Mouse (Mus musculus) limb, embryonic 12.5 days (tissue): ENCODE measurements at regions not wholly inside any gene's neighbourhood (a gene's known extent, or its start where the extent isn't known, plus 50 kb on each side); places are given as distances from the start of the nearest gene placed in this dataset.
"Not testable (repeated sequence)": the region's sequence is repeated elsewhere in the genome, so short reads cannot be mapped to it uniquely, and the experiment has no call there.

ENCODE experiments used
- ATAC-seq: fragments of 200-750 bp; cut with Nextera tagmentation; 2 replicates; pipeline ENCODE4 v1.8.0; 2017; ENCODE audit warnings: low read depth, moderate TSS enrichment; ENCODE audit not compliant: insufficient number of reproducible peaks, insufficient read depth, low FRiP score, low TSS enrichment
- H3K27ac ChIP-seq: fragments of 300-500 bp; sonication (generic); 2 replicates; pipeline ENCODE4 v1.5.1; 2016; ENCODE audit warnings: mild to moderate bottlenecking, moderate library complexity
- H3K27me3 ChIP-seq: fragments of 300-500 bp; sonication (generic); 2 replicates; pipeline ENCODE4 v1.6.1; 2016; ENCODE audit warnings: mild to moderate bottlenecking, moderate library complexity
- H3K36me3 ChIP-seq: fragments of 300-500 bp; sonication (generic); 2 replicates; pipeline ENCODE4 v1.6.1; 2016; ENCODE audit warnings: mild to moderate bottlenecking, moderate library complexity
- H3K4me1 ChIP-seq: fragments of 300-500 bp; sonication (generic); replicated peaks from 2 replicates; pipeline ENCODE4 v1.6.1; 2016
- H3K4me2 ChIP-seq: fragments of 300-500 bp; sonication (generic); 2 replicates; pipeline ENCODE4 v1.6.1; 2016; ENCODE audit warnings: mild to moderate bottlenecking, moderate library complexity
- H3K4me3 ChIP-seq: fragments of 300-500 bp; sonication (generic); replicated peaks from 2 replicates; pipeline ENCODE4 v1.5.1; 2016; ENCODE audit warnings: mild to moderate bottlenecking
- H3K9ac ChIP-seq: fragments of 300-500 bp; sonication (generic); replicated peaks from 2 replicates; pipeline ENCODE4 v1.6.1; 2016; ENCODE audit warnings: mild to moderate bottlenecking, moderate library complexity
- H3K9me3 ChIP-seq: fragments of 300-500 bp; sonication (generic); 2 replicates; pipeline ENCODE4 v1.6.1; 2016; ENCODE audit warnings: mild to moderate bottlenecking, moderate library complexity
- WGBS: fragments of 180-500 bp; shearing (Covaris S2); methylation state at CpG from one replicate; pipeline ENCODE4 v1.1.7; 2016; 5-methylcytosine and 5-hydroxymethylcytosine counted together

- WGBS: 90% methylated on average over 3 of the region's 3 CpGs
- H3K27ac ChIP-seq: no peak overlapping the region
- H3K9ac ChIP-seq: no peak overlapping the region
- H3K36me3 ChIP-seq: no peaks in the 10 kb centered on the region
- no peak overlapping the region for H3K4me2 ChIP-seq
- no peak for ATAC-seq
- H3K9me3 ChIP-seq: no peaks in the 10 kb centered on the region
- no peaks in the 10 kb centered on the region for H3K4me1 ChIP-seq
- no peak overlapping the region for H3K4me3 ChIP-seq
- H3K27me3 ChIP-seq: no peaks in the 10 kb centered on the region
Measured at GRCm38 (mm10) chr2:116347827-116348529, 282.3 kb upstream of the Meis2 start.

- H3K27ac ChIP-seq: no peak overlapping the region
- H3K36me3 ChIP-seq: no peaks in the 10 kb centered on the region
- no peak overlapping the region for H3K4me3 ChIP-seq
- ATAC-seq: no peak
- WGBS: 85% methylated on average over 3 of the region's 3 CpGs
- no peaks in the 10 kb centered on the region for H3K27me3 ChIP-seq
- H3K4me2 ChIP-seq: no peak overlapping the region
- no peak overlapping the region for H3K9ac ChIP-seq
- H3K9me3 ChIP-seq: no peaks in the 10 kb centered on the region
- no peaks in the 10 kb centered on the region for H3K4me1 ChIP-seq
Measured at GRCm38 (mm10) chr2:116331801-116332200, 266.2 kb upstream of the Meis2 start.

GRCm38 (mm10) chr2:116322039-116322770, 256.6 kb upstream of the Meis2 start:
- H3K9ac ChIP-seq: no peak overlapping the region
- no peaks in the 10 kb centered on the region for H3K36me3 ChIP-seq
- H3K4me1 ChIP-seq: no peaks in the 10 kb centered on the region
- 89% methylated on average over 14 of the region's 14 CpGs for WGBS
- no peaks in the 10 kb centered on the region for H3K9me3 ChIP-seq
- no peak overlapping the region for H3K27ac ChIP-seq
- H3K27me3 ChIP-seq: no peaks in the 10 kb centered on the region
- H3K4me3 ChIP-seq: no peak overlapping the region
- no peak for ATAC-seq
- no peak overlapping the region for H3K4me2 ChIP-seq

- H3K4me2 ChIP-seq: no peak overlapping the region
- no peaks in the 10 kb centered on the region for H3K4me1 ChIP-seq
- ATAC-seq: no peak
- no peak overlapping the region for H3K9ac ChIP-seq
- H3K4me3 ChIP-seq: no peak overlapping the region
- no peaks in the 10 kb centered on the region for H3K27me3 ChIP-seq
- WGBS: 67% methylated on average over 1 of the region's 1 CpGs
- no peaks in the 10 kb centered on the region for H3K9me3 ChIP-seq
- H3K36me3 ChIP-seq: no peaks in the 10 kb centered on the region
- no peak overlapping the region for H3K27ac ChIP-seq
Measured at GRCm38 (mm10) chr2:116299551-116299950, 233.9 kb upstream of the Meis2 start.

GRCm38 (mm10) chr2:116289886-116290285, 224.2 kb upstream of the Meis2 start:
- Histone ChIP-seq H3K4me1 (no peaks in the 10 kb centered on the region), H3K4me3 (no peak overlapping the region), H3K27ac (no peak overlapping the region), H3K27me3 (no peaks in the 10 kb centered on the region), H3K9ac (no peak overlapping the region), H3K4me2 (no peak overlapping the region), H3K36me3 (no peaks in the 10 kb centered on the region), H3K9me3 (no peaks in the 10 kb centered on the region)
- 82% methylated on average over 7 of the region's 7 CpGs for WGBS
- ATAC-seq: no peak

- H3K27ac ChIP-seq, H3K4me1 ChIP-seq, H3K27me3 ChIP-seq, H3K4me3 ChIP-seq, H3K9ac ChIP-seq, H3K9me3 ChIP-seq, H3K4me2 ChIP-seq, ATAC-seq, H3K36me3 ChIP-seq: not testable (repeated sequence)
- 71% methylated on average over 3 of the region's 3 CpGs for WGBS
Measured at GRCm38 (mm10) chr2:116243191-116243590, 177.6 kb upstream of the Meis2 start.

- no peak for ATAC-seq
- no peaks in the 10 kb centered on the region; the same call in 1 of the 2 replicates for H3K27me3 ChIP-seq
- no peak overlapping the region for H3K9ac ChIP-seq
- no peak overlapping the region for H3K27ac ChIP-seq
- no peaks in the 10 kb centered on the region for H3K36me3 ChIP-seq
- no peaks in the 10 kb centered on the region for H3K9me3 ChIP-seq
- H3K4me1 ChIP-seq: no peaks in the 10 kb centered on the region
- no peak overlapping the region for H3K4me3 ChIP-seq
- H3K4me2 ChIP-seq: no peak overlapping the region
Measured at GRCm38 (mm10) chr2:116236731-116237130, 171.1 kb upstream of the Meis2 start.

GRCm38 (mm10) chr2:116232793-116233192, 167.2 kb upstream of the Meis2 start:
- Histone ChIP-seq H3K27ac (no peak overlapping the region), H3K36me3 (no peaks in the 10 kb centered on the region), H3K9me3 (no peaks in the 10 kb centered on the region), H3K4me1 (no peaks in the 10 kb centered on the region), H3K27me3 (no peaks in the 10 kb centered on the region; the same call in 1 of the 2 replicates), H3K4me2 (no peak overlapping the region), H3K4me3 (no peak overlapping the region), H3K9ac (no peak overlapping the region)
- no peak for ATAC-seq
- WGBS: 54% methylated on average over 1 of the region's 1 CpGs

- H3K27me3 ChIP-seq: no peaks in the 10 kb centered on the region
- H3K4me3 ChIP-seq: no peak overlapping the region
- WGBS: 71% methylated on average over 7 of the region's 7 CpGs
- H3K36me3 ChIP-seq: no peaks in the 10 kb centered on the region
- H3K9me3 ChIP-seq: no peaks in the 10 kb centered on the region
- H3K27ac ChIP-seq: no peak overlapping the region
- H3K9ac ChIP-seq: no peak overlapping the region
- no peaks in the 10 kb centered on the region for H3K4me1 ChIP-seq
- no peak for ATAC-seq
- no peak overlapping the region for H3K4me2 ChIP-seq
Measured at GRCm38 (mm10) chr2:116216418-116216817, 150.8 kb upstream of the Meis2 start.

GRCm38 (mm10) chr2:116201248-116202223, 135.9 kb upstream of the Meis2 start:
- Histone ChIP-seq H3K36me3 (no peaks in the 10 kb centered on the region), H3K9ac (no peak overlapping the region), H3K4me2 (no peak overlapping the region), H3K27me3 (no peaks in the 10 kb centered on the region), H3K27ac (no peak overlapping the region), H3K9me3 (no peaks in the 10 kb centered on the region), H3K4me1 (no peaks in the 10 kb centered on the region), H3K4me3 (no peak overlapping the region)
- no peak for ATAC-seq
- WGBS: 72% methylated on average over 14 of the region's 14 CpGs

- no peak overlapping the region for H3K9ac ChIP-seq
- no peaks in the 10 kb centered on the region for H3K36me3 ChIP-seq
- no peaks in the 10 kb centered on the region for H3K27me3 ChIP-seq
- no peak for ATAC-seq
- WGBS: 77% methylated on average over 5 of the region's 5 CpGs
- no peak overlapping the region for H3K4me2 ChIP-seq
- H3K4me1 ChIP-seq: no peaks in the 10 kb centered on the region
- H3K27ac ChIP-seq: no peak overlapping the region
- H3K4me3 ChIP-seq: no peak overlapping the region
- H3K9me3 ChIP-seq: no peaks in the 10 kb centered on the region
Measured at GRCm38 (mm10) chr2:116200795-116201194, 135.2 kb upstream of the Meis2 start.
